Mouse (Mus musculus) liver, adult 2 months (tissue): ENCODE measurements around the gene Sf3a1.

Source experiments
- CTCF ChIP-seq: fragments of 200-500 bp; IDR thresholded peaks from 2 replicates; pipeline ENCODE4 v1.5.1; 2011; ENCODE audit warnings: low read depth, low read length, control low read depth
- POLR2A ChIP-seq: fragments of 200-500 bp; IDR thresholded peaks from 2 replicates; pipeline ENCODE4 v1.6.1; 2011; ENCODE audit warnings: low read length, control low read depth; ENCODE audit not compliant: insufficient read depth; ENCODE audit errors: extremely low read depth

- TF ChIP-seq CTCF, result no peak
- no peak for TF ChIP-seq POLR2A
Measured at GRCm38 (mm10) chr11:4201981-4202700, 42.0 kb downstream of the Sf3a1 start.
